In the genomic region with DNA sequence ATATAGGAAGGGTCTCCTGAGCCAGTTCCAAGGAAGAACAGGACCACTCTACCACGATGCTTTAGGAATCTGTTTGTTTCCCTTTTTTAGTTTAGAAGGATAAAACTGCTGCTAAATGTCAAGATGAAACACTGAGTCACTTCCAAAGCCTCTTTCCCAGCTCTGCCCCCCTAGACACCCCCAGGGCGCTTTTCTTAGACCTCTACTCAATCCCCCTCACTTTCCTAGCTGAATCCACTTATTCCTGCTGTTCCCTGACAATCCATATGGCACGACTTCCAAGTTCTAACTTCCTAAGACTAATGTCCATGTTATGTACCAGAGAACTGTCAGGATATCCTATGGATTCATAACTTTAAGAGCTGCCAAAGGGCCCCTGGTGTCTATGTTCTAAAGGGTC, we compare ENCODE assay signal across 32 mouse cellular contexts. TPM values are rescaled to one million over a fixed set of nuclear protein-coding genes. Genes with fewer than 3 reads are reported as not detected.
DNase-seq lines count a peak whose midpoint lies in the region; ATAC-seq lines count a peak whose summit lies in the region.
"Had no signal": no experiment of that assay in that cellular context is flagged by ENCODE, and none has a peak within 500 bp of the region (broad histone marks: within the 10 kb centered on the region; RNA-seq: fewer than 3 reads in every experiment).

No protein-coding gene starts in this region.

- ATAC-seq in frontal cortex, adult (ENCODE audit: low TSS enrichment): peak; percentile 7; the same call in 1 of the 2 replicates
- ATAC-seq: activated CD4-positive, CD25-positive, alpha-beta regulatory T cell, adult 4 months; CD4-positive, CD25-positive, alpha-beta regulatory T cell, adult 4 months; forebrain, embryonic 14.5 days; forebrain, postnatal 0 days; Patski had no signal

- intact Hi-C loops in gastrocnemius, postnatal 36 days (cut with DNase I): no loop called here

- no peak for DNase-seq in frontal cortex, adult 2 months (ENCODE audit: extremely low spot score in 1 of 2, low spot score in 1 of 2)
- DNase-seq in brain, adult 2 months (ENCODE audit: low read depth, low spot score): peak; percentile 78
- peak; percentile 50 for DNase-seq in telencephalon, adult 2 months (ENCODE audit: low read depth, low spot score)
- no peak for DNase-seq in gastrocnemius, postnatal 36 days
- DNase-seq: adrenal gland, adult 8-10 months; adrenal gland, postnatal 14 days; adrenal gland, postnatal 36 days; B cell, adult 2 months; cerebellum, adult 11 months; cerebellum, adult 18-20 months; cerebellum, adult 8-10 months; cerebellum, adult 9-11 months; cerebellum, postnatal 14 days; cerebellum, postnatal 36 days; embryo, embryonic 11 days; forebrain, postnatal 0 days had no signal

RNA-seq across cellular contexts. Expression of gene Tmco5, which starts 40.1 kb away (rescaled TPM):
- polyA plus RNA-seq in frontal cortex, adult 2 months (2012; rRNA removed): 2.0 and 2.6 TPM in 2 replicates
- total RNA-seq in gastrocnemius, postnatal 36 days (2021): not detected
- total RNA-seq: adrenal gland, adult 18-20 months; adrenal gland, adult 8-10 months; adrenal gland, postnatal 14 days; adrenal gland, postnatal 36 days; CH12.LX; common myeloid progenitor, adult 5-6 weeks; forebrain, postnatal 0 days; G1E had no signal
- polyA plus RNA-seq: activated CD4-positive, CD25-positive, alpha-beta regulatory T cell, adult 4 months; brain, embryonic 14.5 days; CD4-positive, CD25-positive, alpha-beta regulatory T cell, adult 4 months; embryonic facial prominence, embryonic 11.5 days; embryonic facial prominence, embryonic 13.5 days; embryonic facial prominence, embryonic 15.5 days; erythroblast, embryonic 14.5 days; forebrain, embryonic 10.5 days; forebrain, embryonic 12.5 days; forebrain, embryonic 14.5 days; G1E; Patski had no signal

Comparison
In these comparisons a context has a peak if more than half of its experiments do, and no peak if none do; other contexts are left out.
1. DNase-seq: peak in brain, adult 2 months (single experiment) and telencephalon, adult 2 months (single experiment); none in frontal cortex, adult 2 months (0 of 2) and gastrocnemius, postnatal 36 days (0 of 2).